Mouse (Mus musculus): ENCODE data around the gene Ttll10. TPM values are rescaled to one million over a fixed set of nuclear protein-coding genes. Genes with fewer than 3 reads are reported as not detected.
A peak's percentile ranks its signal among the peaks of the same experiment; 100 is the strongest.

Ttll10 gene
- total RNA-seq (2015) (not detected in 2 replicates), total RNA-seq (2017) (not detected in 2 replicates)

DNA sequence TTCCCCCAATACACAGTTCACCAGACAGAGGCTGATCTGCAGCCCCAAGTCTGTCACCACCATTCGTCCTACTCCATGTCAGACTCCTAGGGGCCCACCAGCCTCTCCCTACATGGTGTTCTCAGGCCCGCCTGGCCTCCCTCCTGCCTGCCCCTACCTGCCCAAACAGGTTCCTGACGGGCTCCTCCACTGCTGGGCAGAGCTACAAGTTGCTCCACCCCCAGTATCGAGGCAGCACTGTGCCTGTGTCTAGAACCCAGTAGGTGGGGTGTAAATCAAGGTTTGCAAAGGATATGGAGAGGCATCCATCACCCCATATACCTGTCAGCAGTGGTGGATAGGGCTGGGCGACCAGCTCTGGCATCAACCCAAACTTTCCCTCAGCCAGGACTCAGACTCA, at the start of gene Ttll10:
Ttll10 (minus strand) TSS at position 154 of the 400 bp plus-strand sequence.
- no peak for ATAC-seq (ENCODE audit: poor library complexity, severe bottlenecking)

- ATAC-seq (ENCODE audit: poor library complexity, severe bottlenecking): no peak
These were observed 44.1 kb upstream of the Ttll10 start for GRCm38 (mm10) chr4:156103342-156103741.

GRCm38 (mm10) chr4:156101481-156101903, 42.3 kb upstream of the Ttll10 start:
- ATAC-seq (ENCODE audit: poor library complexity, severe bottlenecking): no peak

- no peak for ATAC-seq (ENCODE audit: poor library complexity, severe bottlenecking)
These were observed 41.3 kb upstream of the Ttll10 start for GRCm38 (mm10) chr4:156100501-156100900.

DNA sequence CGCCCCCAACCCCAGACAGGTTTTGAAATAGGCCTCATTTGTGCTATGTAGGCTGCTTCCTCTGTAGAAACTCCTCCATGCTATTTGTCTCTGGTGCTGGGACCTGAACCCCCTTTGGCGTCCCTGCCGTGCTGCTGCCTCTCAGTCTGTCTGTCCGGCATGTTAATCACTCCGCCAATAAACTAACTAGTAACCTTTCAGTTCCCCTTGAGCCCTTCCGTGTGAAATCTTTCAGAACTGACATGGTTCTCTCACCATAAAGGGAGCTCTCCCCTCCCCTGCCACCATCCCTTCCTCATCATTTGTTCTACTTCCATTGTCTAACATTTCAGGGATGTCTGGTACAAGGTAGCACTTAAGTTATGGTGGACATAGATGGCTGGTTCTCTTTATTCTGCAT, 40.2 kb upstream of the Ttll10 start:
- no peak for ATAC-seq (ENCODE audit: poor library complexity, severe bottlenecking)

- no peak for ATAC-seq (ENCODE audit: poor library complexity, severe bottlenecking)
These were observed 38.7 kb upstream of the Ttll10 start for GRCm38 (mm10) chr4:156097770-156098366.

DNA sequence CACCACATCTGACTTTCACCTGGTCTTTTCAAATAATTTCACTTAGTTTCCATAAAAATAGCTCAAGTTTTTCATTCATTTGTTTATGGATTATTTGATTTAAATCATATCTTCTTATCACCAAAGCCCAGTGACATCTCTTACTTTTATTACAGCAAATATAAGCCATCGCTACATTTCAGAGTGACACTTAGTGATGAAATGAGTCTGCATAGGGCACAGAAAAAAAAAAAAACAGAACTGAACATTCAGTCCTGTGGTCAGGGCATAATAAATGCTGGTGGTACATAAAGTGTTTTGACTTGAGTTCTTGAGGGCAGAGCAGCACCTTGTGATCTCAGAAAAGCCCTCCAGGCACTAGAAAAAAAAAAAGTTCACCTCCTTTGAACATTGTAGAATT, 37.0 kb upstream of the Ttll10 start:
- ATAC-seq (ENCODE audit: poor library complexity, severe bottlenecking): no peak

DNA sequence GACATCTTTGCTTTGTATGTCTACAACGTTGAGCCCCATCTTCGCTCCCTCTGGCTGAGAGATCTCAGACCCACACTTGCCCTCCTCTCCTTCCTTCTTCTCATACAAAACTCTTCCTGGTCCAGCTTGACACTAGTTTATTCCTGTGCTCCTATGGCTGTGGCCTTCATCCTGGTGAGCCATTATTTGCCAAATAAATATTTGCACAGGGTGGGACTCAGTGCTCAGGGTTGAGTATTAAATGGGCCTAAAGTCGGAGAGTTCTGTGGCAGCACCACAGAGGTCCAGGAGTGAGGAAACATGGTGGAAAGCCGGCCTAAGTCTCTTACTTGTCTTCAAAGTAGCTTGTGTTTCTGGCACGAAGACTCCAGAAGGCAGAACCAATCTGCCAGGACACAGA, 34.5 kb upstream of the Ttll10 start:
- ATAC-seq (ENCODE audit: poor library complexity, severe bottlenecking): no peak

DNA sequence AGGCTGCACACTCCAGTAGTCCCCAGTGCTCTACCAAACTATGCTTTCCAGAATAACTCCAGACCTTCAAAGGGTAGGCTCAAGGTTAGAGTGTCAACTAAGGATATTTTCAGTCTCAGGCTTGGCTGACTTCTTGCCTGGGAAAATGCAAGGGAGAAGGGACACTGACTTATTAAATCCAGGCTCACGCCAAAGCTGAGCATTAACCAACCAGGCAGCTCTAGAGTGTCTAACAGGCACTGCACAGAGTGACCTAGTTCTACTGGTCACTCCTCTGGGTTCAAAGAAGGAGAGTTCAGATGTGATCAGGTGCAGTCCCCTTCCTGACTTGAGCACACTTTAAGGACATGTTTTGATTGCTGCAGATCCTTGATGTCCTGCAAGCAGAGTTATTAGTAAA, 33.6 kb upstream of the Ttll10 start:
- no peak for ATAC-seq (ENCODE audit: poor library complexity, severe bottlenecking)

DNA sequence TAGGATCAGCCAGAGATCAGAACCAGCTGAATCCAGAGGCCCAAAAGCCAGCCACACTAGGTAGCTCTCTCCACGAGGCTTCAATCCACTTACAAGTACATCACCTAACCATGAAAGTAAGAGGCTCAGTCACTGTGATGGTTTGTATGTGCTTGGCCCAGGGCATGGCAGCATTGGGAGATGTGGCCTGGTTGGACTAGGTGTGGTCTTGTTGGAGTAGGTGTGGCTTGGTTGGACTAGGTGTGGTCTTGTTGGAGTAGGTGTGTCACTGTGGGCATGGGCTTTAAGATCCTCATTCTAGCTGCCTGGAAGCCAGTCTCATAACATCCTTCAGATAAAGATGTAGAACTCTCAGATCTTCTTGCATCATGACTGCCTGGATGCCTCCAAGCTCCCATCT, 32.0 kb upstream of the Ttll10 start:
- ATAC-seq (ENCODE audit: poor library complexity, severe bottlenecking): no peak

GRCm38 (mm10) chr4:156087398-156088087, 28.3 kb upstream of the Ttll10 start:
- peak; percentile 98 for ATAC-seq (ENCODE audit: poor library complexity, severe bottlenecking)

GRCm38 (mm10) chr4:156085256-156085655, 26.0 kb upstream of the Ttll10 start:
- no peak for ATAC-seq (ENCODE audit: poor library complexity, severe bottlenecking)

DNA sequence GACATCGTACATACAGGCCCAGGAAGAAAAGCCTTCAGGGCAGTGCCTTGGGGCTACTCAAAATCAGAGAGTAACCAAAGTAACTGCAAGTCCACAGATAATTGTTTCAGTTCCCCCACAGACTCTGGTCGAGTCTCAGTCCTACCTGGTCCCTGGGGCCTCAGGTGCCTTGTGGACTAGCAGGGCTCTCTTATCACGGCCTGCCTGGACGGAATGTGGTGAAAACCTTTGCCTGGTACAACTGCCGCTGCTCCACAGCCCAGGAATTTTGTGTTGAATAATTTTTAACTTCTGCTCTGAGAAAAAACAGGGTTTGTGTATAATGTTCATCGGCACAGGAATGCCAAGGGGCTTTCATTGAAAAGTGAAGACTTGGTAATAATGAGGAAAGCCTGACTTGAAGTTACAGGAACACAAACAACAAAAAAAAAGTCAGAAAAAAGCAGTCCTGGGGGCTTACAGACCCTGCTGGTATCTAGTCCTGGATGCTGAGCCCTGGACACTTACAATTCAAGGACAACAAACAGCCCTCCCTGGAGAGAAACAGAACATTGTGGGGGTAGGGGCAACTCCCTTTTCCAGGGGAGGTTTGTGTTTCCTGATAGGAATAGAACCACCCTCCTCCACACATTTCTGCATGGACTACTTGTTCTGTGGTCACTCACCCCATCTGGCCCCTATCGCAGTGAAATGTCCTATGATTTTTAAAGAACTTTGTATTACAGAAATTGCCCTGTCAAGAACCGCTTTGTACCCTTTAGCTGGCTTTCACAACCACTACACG, 25.1 kb upstream of the Ttll10 start:
- ATAC-seq (ENCODE audit: poor library complexity, severe bottlenecking): no peak

DNA sequence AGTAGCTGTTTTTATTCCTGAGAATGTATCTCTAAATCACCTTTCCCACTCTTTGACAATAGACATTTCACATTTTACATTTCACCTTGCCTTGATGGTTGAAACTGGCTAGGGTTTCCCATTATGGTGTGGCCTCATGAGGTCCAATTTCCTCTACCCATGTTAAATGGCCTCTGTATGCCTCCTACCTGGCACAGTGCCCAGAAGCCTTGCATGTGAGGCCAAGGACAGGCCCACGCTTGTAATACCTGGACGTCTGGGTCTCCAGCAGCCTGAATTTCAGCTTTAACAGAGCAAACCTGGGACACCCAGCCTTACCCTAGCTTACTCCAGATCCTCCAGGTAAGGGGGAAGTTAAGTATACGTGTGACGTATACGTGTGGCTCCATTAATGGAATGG, 24.1 kb upstream of the Ttll10 start:
- no peak for ATAC-seq (ENCODE audit: poor library complexity, severe bottlenecking)

DNA sequence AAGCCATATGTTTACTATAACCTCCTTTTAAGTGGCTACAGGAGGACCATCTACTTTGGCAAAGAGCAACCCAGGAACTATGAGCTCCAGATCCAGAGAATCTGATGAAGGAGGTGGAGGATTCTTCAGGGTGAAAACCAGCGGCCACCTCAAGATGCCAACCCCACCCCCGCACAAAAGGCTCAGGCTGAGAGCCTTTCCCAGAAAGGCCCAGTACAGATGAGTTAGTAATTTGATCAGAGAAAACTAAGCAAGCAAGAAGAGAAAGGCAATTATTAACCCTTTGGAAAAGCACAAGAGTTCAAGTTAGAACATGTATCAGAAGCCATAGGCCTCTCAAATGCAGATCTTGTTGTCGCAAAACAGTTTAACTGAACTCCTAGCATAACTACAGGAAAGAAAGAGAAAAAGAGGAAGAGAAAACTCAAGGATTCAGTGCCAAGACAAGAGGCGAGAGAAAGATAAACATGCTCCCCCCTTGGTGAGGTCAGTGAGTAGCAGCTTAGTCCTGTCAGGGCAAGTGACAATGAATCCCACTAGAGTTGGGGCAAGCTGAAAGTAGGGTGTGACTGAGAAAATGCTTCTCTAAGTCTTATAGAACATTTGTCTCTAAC, 23.5 kb upstream of the Ttll10 start:
- ATAC-seq (ENCODE audit: poor library complexity, severe bottlenecking): 0 out of 2 replicates have a peak, but pooled peaks have one; percentile 20

GRCm38 (mm10) chr4:156077499-156078301, 18.5 kb upstream of the Ttll10 start:
- peak; percentile 77 for ATAC-seq (ENCODE audit: poor library complexity, severe bottlenecking)

DNA sequence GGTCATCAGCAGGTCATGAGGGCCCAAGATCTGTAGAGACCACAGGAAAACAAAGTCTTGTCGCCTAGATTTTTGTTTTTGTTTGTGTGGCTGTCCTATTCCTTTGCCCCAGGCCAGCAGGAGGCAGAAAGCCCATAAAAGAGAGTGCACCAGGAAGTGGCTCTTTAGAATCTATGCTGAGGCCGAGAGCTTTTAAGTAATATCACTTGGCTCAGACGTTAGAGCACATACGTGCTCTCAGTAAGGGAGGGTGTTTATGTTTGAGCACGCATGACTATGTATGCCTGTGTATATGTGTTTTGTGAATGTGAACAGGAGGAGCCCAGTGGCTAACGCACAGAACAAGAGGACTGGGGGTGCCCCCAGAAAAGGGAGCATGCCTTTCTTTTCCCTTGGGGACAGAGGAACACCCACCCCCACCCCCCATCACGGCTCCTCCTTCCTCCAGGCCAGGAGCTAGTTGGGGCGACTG, 17.7 kb upstream of the Ttll10 start:
- ATAC-seq (ENCODE audit: poor library complexity, severe bottlenecking): peak; percentile 62

DNA sequence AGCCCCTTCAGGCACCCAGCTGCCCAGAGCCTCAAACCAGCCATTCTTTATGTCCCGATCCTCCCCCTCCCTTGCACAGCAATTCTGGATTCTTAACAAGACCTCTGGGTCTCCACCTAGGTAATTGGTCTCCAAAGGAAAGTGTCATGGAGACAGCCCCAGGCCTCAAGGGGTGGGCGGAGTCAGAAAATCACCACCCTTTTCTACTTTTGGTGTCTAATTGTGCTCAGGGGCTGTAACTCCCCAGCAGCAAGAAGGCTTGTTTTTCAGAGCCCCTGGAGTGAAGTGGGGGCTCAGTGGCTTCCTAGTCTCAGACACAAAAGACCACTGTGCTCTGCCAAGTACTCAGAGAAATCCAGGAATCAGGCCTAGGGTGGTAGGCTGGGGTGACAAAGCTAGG, 11.5 kb upstream of the Ttll10 start:
- ATAC-seq (ENCODE audit: poor library complexity, severe bottlenecking): no peak

DNA sequence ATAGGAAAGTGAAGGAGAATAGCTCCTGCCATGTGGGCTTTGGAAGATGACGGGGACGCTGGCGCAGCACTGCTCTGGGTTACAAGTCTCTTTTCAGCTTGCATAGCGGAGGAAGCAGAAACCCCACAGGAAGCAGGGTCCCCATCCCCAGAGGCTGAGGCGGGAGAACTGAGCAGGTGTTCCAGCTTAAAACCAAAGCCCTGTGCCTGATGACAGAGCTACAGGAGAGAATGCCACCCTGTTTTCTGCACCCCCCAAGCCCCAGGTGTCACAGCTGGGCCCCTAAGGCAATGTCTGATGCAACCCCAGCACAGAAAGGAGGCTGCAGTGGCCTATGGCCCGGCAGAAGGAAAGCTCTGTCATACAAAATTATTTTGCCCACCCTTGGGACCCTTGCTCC, 11.1 kb upstream of the Ttll10 start:
- ATAC-seq (ENCODE audit: poor library complexity, severe bottlenecking): no peak

GRCm38 (mm10) chr4:156069701-156070100, 10.5 kb upstream of the Ttll10 start:
- no peak for ATAC-seq (ENCODE audit: poor library complexity, severe bottlenecking)
